Mouse (Mus musculus) hindbrain, embryonic 13.5 days (tissue): ENCODE measurements around the gene Islr. TPM values are rescaled to one million over a fixed set of nuclear protein-coding genes. Genes with fewer than 3 reads are reported as not detected.

Source experiments
- ATAC-seq: fragments of 200-750 bp; cut with Nextera tagmentation; 2 replicates; pipeline ENCODE4 v1.8.0; 2017; ENCODE audit warnings: moderate TSS enrichment; ENCODE audit not compliant: low FRiP score
- H3K27ac ChIP-seq: fragments of 300-500 bp; sonication (generic); 2 replicates; pipeline ENCODE4 v1.5.1; 2015; ENCODE audit warnings: inconsistent platforms, mild to moderate bottlenecking, moderate library complexity
- H3K27me3 ChIP-seq: fragments of 300-500 bp; sonication (generic); 2 replicates; pipeline ENCODE4 v1.6.1; 2015; ENCODE audit warnings: mild to moderate bottlenecking, inconsistent platforms
- H3K36me3 ChIP-seq: fragments of 300-500 bp; sonication (generic); 2 replicates; pipeline ENCODE4 v1.6.1; 2015; ENCODE audit warnings: mild to moderate bottlenecking, inconsistent platforms
- H3K4me1 ChIP-seq: fragments of 300-500 bp; sonication (generic); replicated peaks from 2 replicates; pipeline ENCODE4 v1.6.1; 2015; ENCODE audit warnings: inconsistent platforms
- H3K4me2 ChIP-seq: fragments of 300-500 bp; sonication (generic); 2 replicates; pipeline ENCODE4 v1.6.1; 2015; ENCODE audit warnings: inconsistent platforms, mild to moderate bottlenecking, moderate library complexity
- H3K4me3 ChIP-seq: fragments of 300-500 bp; sonication (generic); 2 replicates; pipeline ENCODE4 v1.5.1; 2015; ENCODE audit warnings: mild to moderate bottlenecking, inconsistent platforms
- H3K9ac ChIP-seq: fragments of 300-500 bp; sonication (generic); 2 replicates; pipeline ENCODE4 v1.6.1; 2015; ENCODE audit warnings: mild to moderate bottlenecking, inconsistent platforms
- H3K9me3 ChIP-seq: fragments of 300-500 bp; sonication (generic); 2 replicates; pipeline ENCODE4 v1.6.1; 2016; ENCODE audit warnings: inconsistent platforms
- WGBS: fragments of 180-500 bp; shearing (Covaris S2); methylation state at CpG from one replicate; pipeline ENCODE4 v1.1.7; 2015; 5-methylcytosine and 5-hydroxymethylcytosine counted together
- polyA plus RNA-seq: library from polyadenylated mRNA; unstranded; fragments of >200 nt; fragmentation: Nextera tagmentation; extraction: Ambion mirVana; gene quantifications from 2 replicates; pipeline ENCODE4 v1.2.1, GENCODE M21; 2015

Gene Islr
- polyA plus RNA-seq, 1 experiment from 2014 or later: 40.9 TPM

GRCm38 (mm10) chr9:58156819-58157560 lies 47.1 kb downstream of the Islr start:
- Histone ChIP-seq H3K27me3 (peaks cover 13% of the 10 kb centered on the region; the same call in 1 of the 2 replicates), H3K9ac (no peak overlapping the region), H3K36me3 (no peaks in the 10 kb centered on the region), H3K4me3 (no peak overlapping the region), H3K4me2 (no peak overlapping the region), H3K4me1 (peaks cover 38% of the 10 kb centered on the region), H3K9me3 (no peaks in the 10 kb centered on the region), H3K27ac (no peak overlapping the region)
- no peak for ATAC-seq
- WGBS: 90% methylated on average over 22 of the region's 22 CpGs

GRCm38 (mm10) chr9:58155366-58155765 lies 48.7 kb downstream of the Islr start:
- Histone ChIP-seq H3K9me3 (no peaks in the 10 kb centered on the region), H3K4me3 (no peak overlapping the region), H3K27ac (peak overlapping the region; percentile 30), H3K9ac (no peak overlapping the region), H3K36me3 (no peaks in the 10 kb centered on the region), H3K4me2 (no peak overlapping the region), H3K27me3 (peaks cover 11% of the 10 kb centered on the region; the same call in 1 of the 2 replicates), H3K4me1 (peaks cover 38% of the 10 kb centered on the region)
- ATAC-seq: no peak
- 50% methylated on average over 3 of the region's 3 CpGs for WGBS

- Histone ChIP-seq H3K9me3 (no peaks in the 10 kb centered on the region), H3K27me3 (peaks cover 10% of the 10 kb centered on the region; the same call in 1 of the 2 replicates), H3K9ac (peak overlapping the region; percentile 8; the same call in 1 of the 2 replicates), H3K27ac (no peak overlapping the region), H3K36me3 (no peaks in the 10 kb centered on the region), H3K4me1 (peaks cover 28% of the 10 kb centered on the region), H3K4me3 (no peak overlapping the region), H3K4me2 (no peak overlapping the region)
- WGBS: 78% methylated on average over 2 of the region's 3 CpGs
- no peak for ATAC-seq
Observed at GRCm38 (mm10) chr9:58153095-58153494, 51.0 kb downstream of the Islr start.

GRCm38 (mm10) chr9:58150733-58151361 lies 53.3 kb downstream of the Islr start:
- no peak overlapping the region for H3K4me3 ChIP-seq
- H3K4me1 ChIP-seq: peaks cover 16% of the 10 kb centered on the region
- H3K36me3 ChIP-seq: no peaks in the 10 kb centered on the region
- no peak for ATAC-seq
- no peaks in the 10 kb centered on the region for H3K9me3 ChIP-seq
- H3K27ac ChIP-seq: no peak overlapping the region
- 76% methylated on average over 4 of the region's 4 CpGs for WGBS
- H3K27me3 ChIP-seq: peaks cover 7% of the 10 kb centered on the region; the same call in 1 of the 2 replicates
- H3K9ac ChIP-seq: no peak overlapping the region
- H3K4me2 ChIP-seq: no peak overlapping the region

DNA sequence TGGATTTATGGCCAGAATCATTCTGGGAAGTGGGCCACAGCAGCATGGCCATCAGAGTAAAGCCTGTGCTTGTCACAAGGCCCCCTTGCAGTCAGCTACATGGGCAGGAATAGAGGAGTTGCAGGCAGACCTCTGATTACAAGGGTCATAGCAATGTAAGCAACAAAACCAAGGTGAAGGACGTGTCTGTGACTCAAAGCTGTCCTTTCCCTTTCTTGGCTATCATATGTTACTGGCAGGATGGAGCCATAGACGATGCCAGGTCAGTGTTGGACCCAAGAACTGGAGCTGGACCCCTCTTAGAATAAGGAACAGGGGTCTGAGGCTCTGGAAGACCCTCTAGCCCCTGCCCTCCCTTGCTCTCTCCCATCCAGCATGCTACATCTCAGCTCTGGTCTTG lies 55.3 kb downstream of the Islr start:
- WGBS: 72% methylated on average over 2 of the region's 2 CpGs
- no peak overlapping the region for H3K4me2 ChIP-seq
- no peaks in the 10 kb centered on the region for H3K9me3 ChIP-seq
- peaks cover 10% of the 10 kb centered on the region; the same call in 1 of the 2 replicates for H3K27me3 ChIP-seq
- no peaks in the 10 kb centered on the region for H3K36me3 ChIP-seq
- H3K27ac ChIP-seq: no peak overlapping the region
- H3K4me1 ChIP-seq: peaks cover 10% of the 10 kb centered on the region
- no peak overlapping the region for H3K9ac ChIP-seq
- H3K4me3 ChIP-seq: no peak overlapping the region
- ATAC-seq: no peak

GRCm38 (mm10) chr9:58145417-58145816 lies 58.7 kb downstream of the Islr start:
- Histone ChIP-seq H3K4me1 (peaks cover 15% of the 10 kb centered on the region; the same call in 1 of the 2 replicates), H3K9ac (no peak overlapping the region), H3K27ac (no peak overlapping the region), H3K36me3 (no peaks in the 10 kb centered on the region), H3K9me3 (no peaks in the 10 kb centered on the region), H3K27me3 (peaks cover 18% of the 10 kb centered on the region; the same call in 1 of the 2 replicates), H3K4me3 (no peak overlapping the region), H3K4me2 (no peak overlapping the region)
- WGBS: 88% methylated on average over 5 of the region's 5 CpGs
- ATAC-seq: no peak

GRCm38 (mm10) chr9:58144664-58145063 lies 59.4 kb downstream of the Islr start:
- ATAC-seq: no peak
- no peak overlapping the region for H3K27ac ChIP-seq
- no peaks in the 10 kb centered on the region for H3K36me3 ChIP-seq
- no peaks in the 10 kb centered on the region for H3K9me3 ChIP-seq
- H3K4me2 ChIP-seq: no peak overlapping the region
- peaks cover 26% of the 10 kb centered on the region; the same call in 1 of the 2 replicates for H3K27me3 ChIP-seq
- H3K4me3 ChIP-seq: no peak overlapping the region
- no peak overlapping the region for H3K9ac ChIP-seq
- WGBS: 46% methylated on average over 1 of the region's 1 CpGs
- H3K4me1 ChIP-seq: peaks cover 23% of the 10 kb centered on the region

- no peak overlapping the region for H3K4me2 ChIP-seq
- H3K36me3 ChIP-seq: no peaks in the 10 kb centered on the region
- H3K4me3 ChIP-seq: no peak overlapping the region
- ATAC-seq: no peak
- no peaks in the 10 kb centered on the region for H3K9me3 ChIP-seq
- H3K4me1 ChIP-seq: peaks cover 25% of the 10 kb centered on the region
- WGBS: 42% methylated on average over 7 of the region's 7 CpGs
- peaks cover 26% of the 10 kb centered on the region; the same call in 1 of the 2 replicates for H3K27me3 ChIP-seq
- H3K27ac ChIP-seq: no peak overlapping the region
- H3K9ac ChIP-seq: no peak overlapping the region
Observed at GRCm38 (mm10) chr9:58143419-58143818, 60.7 kb downstream of the Islr start.

DNA sequence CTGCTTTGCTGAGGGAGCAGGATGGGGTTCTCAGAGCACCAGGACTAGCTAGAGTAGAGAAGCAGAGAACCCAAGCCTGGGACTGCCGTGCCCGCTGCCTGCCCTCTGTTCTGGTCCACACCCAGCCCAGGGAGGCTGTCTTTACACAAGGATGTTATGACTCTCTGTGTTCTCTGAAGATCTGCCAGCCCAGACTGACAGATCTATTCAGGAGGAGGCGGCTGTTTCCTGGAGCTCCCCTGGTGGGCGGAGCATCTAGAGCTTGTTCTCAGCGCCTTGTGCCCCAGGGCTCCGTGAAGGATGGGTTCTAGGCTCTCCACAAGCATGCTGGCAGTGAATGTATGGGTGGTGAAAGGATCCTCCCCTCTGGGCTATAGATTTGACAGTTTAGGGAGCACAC lies 64.2 kb downstream of the Islr start:
- peaks cover 39% of the 10 kb centered on the region for H3K27me3 ChIP-seq
- H3K4me3 ChIP-seq: no peak overlapping the region
- no peaks in the 10 kb centered on the region for H3K9me3 ChIP-seq
- peaks cover 42% of the 10 kb centered on the region for H3K4me1 ChIP-seq
- H3K36me3 ChIP-seq: no peaks in the 10 kb centered on the region
- WGBS: 32% methylated on average over 6 of the region's 6 CpGs
- H3K4me2 ChIP-seq: no peak overlapping the region
- ATAC-seq: no peak
- H3K9ac ChIP-seq: no peak overlapping the region
- no peak overlapping the region for H3K27ac ChIP-seq

DNA sequence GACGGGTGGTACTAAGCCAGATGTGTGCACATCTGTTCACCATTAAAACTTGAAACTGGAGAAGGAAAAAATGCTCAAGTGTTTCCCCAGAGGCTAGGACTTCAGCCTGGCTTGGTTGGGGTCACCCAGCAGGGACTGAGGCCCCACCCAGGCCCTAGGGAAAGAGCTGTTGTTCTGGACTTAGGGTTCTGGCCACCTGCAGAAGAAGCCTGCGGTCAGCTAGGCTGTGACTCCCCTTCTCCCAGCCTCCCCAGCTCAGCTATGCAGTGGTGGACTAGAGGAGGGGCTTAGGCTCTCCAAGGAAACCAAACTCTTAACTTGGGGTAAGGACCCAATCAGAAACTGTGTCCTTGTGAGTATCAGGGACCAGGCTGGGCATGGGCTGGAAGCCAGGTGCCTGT lies 68.2 kb downstream of the Islr start:
- Histone ChIP-seq H3K27me3 (peaks cover 55% of the 10 kb centered on the region), H3K9me3 (no peaks in the 10 kb centered on the region), H3K4me1 (peaks cover 58% of the 10 kb centered on the region), H3K27ac (no peak overlapping the region), H3K36me3 (no peaks in the 10 kb centered on the region), H3K9ac (0 out of 2 replicates have a peak overlapping the region, but pooled peaks have one; percentile 1), H3K4me2 (no peak overlapping the region), H3K4me3 (no peak overlapping the region)
- no peak for ATAC-seq
- WGBS: 56% methylated on average over 2 of the region's 2 CpGs

GRCm38 (mm10) chr9:58134906-58135305 lies 69.2 kb downstream of the Islr start:
- H3K4me1 ChIP-seq: peaks cover 50% of the 10 kb centered on the region
- H3K27me3 ChIP-seq: peaks cover 55% of the 10 kb centered on the region
- H3K9me3 ChIP-seq: no peaks in the 10 kb centered on the region
- no peaks in the 10 kb centered on the region for H3K36me3 ChIP-seq
- no peak overlapping the region for H3K4me3 ChIP-seq
- no peak for ATAC-seq
- H3K9ac ChIP-seq: no peak overlapping the region
- peak overlapping the region; percentile 21; the same call in 1 of the 2 replicates for H3K4me2 ChIP-seq
- H3K27ac ChIP-seq: no peak overlapping the region
- 33% methylated on average over 7 of the region's 7 CpGs for WGBS
